Mouse (Mus musculus): Measurements from ENCODE around the gene Magi2.

Magi2 gene

DNA sequence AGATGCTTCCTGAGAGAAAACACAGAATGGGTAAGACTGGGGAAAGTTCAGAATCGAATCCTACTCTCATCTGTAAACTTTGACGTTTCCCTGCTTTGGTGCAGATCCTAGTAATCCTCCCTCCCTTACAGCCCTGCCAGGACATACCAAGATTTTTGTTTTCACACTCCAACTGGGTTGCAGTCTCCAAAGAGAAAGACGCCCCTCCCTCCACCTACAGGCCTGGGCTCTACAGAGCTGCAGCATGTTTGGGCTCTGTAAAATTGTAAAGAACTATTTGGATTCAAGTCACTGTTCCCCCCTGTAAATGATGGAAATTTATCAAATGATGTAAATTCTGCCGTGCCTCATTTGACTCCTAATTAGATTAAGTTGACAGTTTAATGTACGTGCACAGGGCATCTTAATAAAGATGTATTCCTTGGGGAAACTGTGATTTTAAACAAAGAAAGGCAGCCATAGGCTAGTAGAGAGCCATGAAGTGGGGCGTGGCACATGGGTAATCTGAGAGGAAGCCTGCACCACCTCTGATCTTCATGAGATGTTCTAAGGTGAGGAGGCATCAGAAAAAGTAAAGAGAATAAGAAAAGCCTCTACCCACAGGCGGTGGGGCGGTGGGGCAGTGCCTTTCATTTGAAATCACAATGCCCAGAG lies 1310.7 kb downstream of the Magi2 start:
- DNase-seq, result no peak

DNA sequence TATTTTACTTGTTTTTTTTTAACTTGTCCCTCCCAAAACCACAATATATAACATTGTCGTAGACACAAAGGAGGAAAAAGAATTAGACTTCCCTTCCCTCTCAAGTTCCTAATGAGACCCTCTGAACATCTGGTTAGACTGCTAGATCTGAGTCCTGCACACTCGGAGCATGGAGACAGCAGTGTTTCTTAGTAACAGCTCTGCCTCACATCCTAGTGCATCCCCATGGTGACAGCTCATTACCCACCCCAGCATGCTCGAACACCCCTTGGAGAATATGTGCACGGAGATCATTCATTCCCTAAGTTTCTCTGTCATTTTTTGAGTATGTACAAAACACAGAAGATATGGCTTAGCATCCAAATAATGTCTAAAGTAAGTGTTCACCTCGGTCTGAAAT lies 1317.5 kb downstream of the Magi2 start:
- no peak for DNase-seq

GRCm38 (mm10) chr5:20559378-20559777 lies 1332.5 kb downstream of the Magi2 start:
- no peak for DNase-seq

DNA sequence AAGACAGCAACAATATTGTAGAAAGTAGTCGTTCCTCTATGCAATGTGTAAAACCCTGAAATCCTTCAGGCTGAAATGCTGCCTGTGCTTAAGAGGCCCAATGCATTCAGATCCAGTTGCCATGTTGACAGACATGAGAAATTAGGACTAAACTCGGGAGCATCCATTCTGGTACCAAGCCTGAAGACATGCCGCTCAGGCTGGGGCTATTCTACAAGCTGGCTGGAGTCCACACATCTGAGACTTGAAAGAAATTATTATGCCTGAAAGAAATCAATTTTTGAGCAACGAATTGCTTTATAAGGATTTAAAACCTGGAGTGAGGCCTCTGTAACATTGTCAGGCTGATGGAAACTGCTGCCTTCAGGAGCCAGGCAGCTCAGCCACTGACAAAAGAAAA lies 1333.0 kb downstream of the Magi2 start:
- DNase-seq, result no peak

DNA sequence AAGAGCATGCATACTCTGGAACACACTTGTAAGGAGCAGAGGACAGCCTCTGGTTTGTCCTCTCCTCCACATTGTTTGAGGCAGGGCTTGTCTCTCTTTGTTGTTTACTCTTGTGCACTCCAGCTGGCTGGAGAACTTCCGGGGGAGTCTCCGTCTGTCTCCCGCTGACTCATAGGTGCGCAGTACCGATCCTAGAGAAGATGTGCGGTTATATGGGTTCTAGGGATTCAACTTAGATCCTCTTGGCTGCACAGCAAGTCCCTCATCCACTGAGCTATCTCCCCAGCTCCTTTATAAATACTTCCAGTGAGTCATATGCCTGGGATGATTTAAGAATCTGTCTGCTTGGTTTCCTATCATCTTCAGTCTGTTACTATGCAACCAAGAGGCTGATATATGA lies 1341.6 kb downstream of the Magi2 start:
- no peak for DNase-seq

- DNase-seq, result no peak
Observed at GRCm38 (mm10) chr5:20568966-20569365, 1342.1 kb downstream of the Magi2 start.

- no peak for DNase-seq
Observed at GRCm38 (mm10) chr5:20574816-20575215, 1348.0 kb downstream of the Magi2 start.

DNA sequence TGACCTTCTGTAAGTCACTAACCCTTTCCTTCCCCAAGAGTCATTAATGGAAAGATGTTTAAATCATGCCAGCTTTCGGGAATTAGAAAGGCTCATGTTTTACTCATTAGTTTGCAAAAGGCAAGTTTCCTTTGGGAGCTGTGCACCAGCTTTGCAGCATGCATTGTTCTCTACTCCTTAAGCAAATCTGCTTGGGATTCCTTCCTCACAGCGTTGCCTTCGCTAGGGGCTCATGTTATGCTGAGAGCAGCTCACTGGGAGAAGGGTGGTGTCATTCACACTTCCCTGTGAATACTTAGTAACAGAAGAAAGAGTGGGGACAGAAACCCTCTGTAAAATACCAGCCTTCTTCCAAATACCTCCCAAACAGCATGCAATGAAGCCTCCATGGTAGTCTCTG lies 1349.0 kb downstream of the Magi2 start:
- no peak for DNase-seq

- no peak for DNase-seq
Observed at GRCm38 (mm10) chr5:20576266-20576665, 1349.4 kb downstream of the Magi2 start.

DNA sequence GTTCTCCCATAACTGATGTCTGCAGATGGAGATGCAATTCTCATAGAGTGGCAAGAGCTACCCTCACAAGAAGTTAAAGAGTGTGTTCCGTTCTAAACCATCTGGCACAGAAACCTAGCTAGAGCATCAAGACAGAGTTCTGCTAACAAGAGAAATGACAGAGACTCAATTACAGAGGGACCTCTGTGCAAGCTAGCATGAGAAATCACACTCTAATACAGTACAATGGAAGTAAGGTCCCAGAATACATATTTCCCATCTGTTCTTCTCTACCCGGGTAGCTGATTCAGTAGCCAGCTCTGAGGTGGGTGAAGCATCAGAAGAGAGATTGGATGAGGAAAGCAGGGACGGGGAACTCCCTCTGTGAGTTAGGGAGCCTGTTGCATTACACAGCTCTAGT lies 1351.8 kb downstream of the Magi2 start:
- no peak for DNase-seq

DNA sequence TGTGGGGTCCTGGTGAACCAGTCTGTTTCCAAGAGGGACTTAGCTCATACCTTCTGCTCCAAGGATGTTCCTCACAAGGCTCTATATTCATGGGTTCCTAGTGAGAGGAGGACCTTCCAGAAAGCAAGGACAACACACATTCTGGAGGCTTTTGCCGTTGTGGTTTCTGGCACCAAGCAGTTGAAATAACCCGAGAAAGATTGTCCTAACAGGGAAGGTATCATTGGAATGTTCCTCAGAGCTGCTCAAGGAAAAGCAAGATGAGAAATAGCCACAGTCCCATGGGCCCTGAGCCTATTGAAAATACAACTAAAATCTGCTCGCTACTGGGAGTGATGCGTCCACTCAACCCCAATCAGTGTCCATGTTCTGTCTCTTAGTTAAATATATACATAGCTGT lies 1353.8 kb downstream of the Magi2 start:
- DNase-seq, result no peak

DNA sequence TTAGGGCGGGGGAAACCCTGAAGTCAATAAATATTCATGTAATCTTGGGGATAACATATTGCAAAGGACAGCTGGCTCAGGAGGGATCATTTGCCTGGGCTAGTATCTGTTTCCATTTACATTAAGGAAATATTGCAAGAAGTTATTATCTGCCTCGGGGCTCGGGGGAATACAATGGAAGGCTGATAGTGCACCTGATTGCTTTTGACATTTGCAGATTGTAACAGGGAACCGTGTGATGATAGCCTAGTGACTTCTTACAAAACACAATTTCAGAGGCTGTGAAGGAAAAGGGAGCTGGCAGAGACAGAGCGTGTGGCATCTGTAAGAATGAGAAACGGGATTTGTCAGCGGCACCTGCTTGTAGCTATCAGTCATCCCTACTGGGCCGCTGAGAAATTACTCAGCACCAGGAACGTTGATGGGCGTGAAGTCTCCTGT lies 1356.2 kb downstream of the Magi2 start:
- no peak for DNase-seq

GRCm38 (mm10) chr5:20583639-20584038 lies 1356.8 kb downstream of the Magi2 start:
- no peak for DNase-seq

DNA sequence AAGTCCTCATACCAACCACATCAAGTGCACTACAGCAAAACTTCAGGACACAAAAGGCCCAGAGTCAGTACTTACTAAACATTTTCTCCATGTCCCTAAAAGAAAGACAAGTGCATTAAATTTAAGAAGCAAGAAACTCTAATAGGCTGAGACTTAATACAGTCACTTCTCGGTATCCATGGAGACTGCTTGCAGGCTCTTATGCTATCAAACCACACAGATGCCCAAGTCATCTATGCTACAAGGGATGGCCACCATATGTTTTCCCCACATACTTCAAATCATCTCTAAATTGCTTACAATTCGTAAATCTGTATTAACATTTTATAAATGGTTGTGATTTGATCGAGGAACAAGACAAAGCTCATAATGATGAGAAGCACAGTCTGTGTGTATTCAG lies 1357.9 kb downstream of the Magi2 start:
- DNase-seq, result no peak

- no peak for DNase-seq
Observed at GRCm38 (mm10) chr5:20589731-20590130, 1362.9 kb downstream of the Magi2 start.

DNA sequence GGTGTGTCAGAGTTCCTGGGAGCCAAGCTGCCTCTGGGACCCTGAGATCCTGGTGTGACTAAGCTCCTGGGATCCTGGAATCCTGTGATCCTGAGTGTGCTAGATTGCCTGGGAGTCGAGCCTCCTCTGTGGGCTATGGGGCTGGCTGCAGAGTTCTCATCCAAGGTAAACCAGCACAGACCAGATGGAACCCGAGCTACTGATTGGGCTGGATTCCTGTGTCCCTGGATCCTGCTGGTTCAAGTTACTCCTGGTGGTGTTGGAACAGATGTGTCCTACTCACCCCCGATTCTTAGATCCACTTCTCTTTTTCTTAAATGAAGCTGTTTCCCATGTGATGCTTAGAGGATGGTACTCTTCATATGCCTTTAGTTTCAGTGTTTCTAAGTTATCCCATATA lies 1371.4 kb downstream of the Magi2 start:
- no peak for DNase-seq

GRCm38 (mm10) chr5:20603756-20604469 lies 1377.1 kb downstream of the Magi2 start:
- no peak for DNase-seq

GRCm38 (mm10) chr5:20606497-20606896 lies 1379.7 kb downstream of the Magi2 start:
- no peak for DNase-seq

- no peak for DNase-seq
Observed at GRCm38 (mm10) chr5:20607503-20607902, 1380.7 kb downstream of the Magi2 start.

DNA sequence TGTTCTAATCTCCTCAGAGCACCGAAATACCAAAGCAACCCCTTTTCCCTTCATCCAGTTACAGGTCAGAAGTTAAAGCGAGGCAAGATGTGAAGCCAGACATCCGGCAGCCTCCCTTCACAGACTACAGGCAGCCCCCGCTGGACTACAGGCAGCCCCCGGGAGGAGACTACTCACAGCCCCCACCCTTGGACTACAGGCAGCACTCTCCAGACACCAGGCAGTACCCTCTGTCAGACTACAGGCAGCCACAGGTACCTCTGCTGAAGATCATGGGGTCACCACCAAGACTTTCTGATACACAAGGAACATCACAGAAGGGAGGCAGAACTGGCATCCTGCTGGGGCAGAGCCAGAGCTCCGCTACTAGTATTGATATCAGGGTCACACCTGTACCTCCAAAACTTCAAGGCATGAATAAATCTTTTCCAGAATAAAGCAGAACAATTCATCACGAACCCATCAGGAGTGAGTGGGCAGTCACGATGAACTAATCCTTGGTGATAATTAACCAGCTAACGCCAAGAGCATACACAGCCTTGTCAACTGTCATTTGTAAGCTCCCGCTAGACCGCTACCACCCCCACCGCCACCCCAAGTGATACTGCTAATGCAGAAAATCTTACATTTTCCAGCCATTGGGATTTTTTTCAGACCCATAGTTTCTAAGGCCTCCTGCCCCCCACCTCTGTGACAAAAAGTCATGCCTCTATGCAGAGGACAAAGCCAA lies 1382.5 kb downstream of the Magi2 start:
- DNase-seq, result no peak

DNA sequence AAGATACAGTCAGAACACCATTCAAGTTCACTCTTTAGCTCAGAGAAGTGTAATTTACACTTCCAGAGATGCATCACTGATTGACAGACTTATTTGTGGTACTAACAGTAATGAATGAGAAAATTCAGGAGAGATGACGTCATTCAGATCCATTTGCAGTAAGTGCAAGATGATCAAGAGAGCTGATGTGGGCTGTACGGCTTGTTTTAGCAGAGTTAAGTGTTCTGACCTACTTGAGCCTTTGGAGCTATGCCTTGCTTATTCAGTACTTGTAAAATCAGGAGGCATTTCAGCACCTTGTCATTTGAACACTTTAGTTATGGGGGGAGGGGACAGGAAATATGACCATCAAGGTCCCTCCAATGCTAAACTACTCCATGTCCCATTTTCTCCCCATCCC lies 1383.8 kb downstream of the Magi2 start:
- no peak for DNase-seq

GRCm38 (mm10) chr5:20612616-20613015 lies 1385.8 kb downstream of the Magi2 start:
- no peak for DNase-seq

GRCm38 (mm10) chr5:20614891-20615290 lies 1388.1 kb downstream of the Magi2 start:
- no peak for DNase-seq

Data from thymus, postnatal 14 days (tissue).